Mouse (Mus musculus) urinary bladder, postnatal 10 days (tissue): ENCODE data around the gene Rab37.
A peak's percentile ranks its signal among the peaks of the same experiment; 100 is the strongest.

Source experiments
- DNase-seq: peaks from one replicate; pipeline ENCODE4 v3.0.0; 2022; ENCODE audit warnings: low spot score

Gene Rab37

GRCm38 (mm10) chr11:115164976-115165374 lies 73.7 kb downstream of the Rab37 start:
- DNase-seq, result no peak

GRCm38 (mm10) chr11:115166776-115167175 lies 75.5 kb downstream of the Rab37 start:
- DNase-seq, result no peak

DNA sequence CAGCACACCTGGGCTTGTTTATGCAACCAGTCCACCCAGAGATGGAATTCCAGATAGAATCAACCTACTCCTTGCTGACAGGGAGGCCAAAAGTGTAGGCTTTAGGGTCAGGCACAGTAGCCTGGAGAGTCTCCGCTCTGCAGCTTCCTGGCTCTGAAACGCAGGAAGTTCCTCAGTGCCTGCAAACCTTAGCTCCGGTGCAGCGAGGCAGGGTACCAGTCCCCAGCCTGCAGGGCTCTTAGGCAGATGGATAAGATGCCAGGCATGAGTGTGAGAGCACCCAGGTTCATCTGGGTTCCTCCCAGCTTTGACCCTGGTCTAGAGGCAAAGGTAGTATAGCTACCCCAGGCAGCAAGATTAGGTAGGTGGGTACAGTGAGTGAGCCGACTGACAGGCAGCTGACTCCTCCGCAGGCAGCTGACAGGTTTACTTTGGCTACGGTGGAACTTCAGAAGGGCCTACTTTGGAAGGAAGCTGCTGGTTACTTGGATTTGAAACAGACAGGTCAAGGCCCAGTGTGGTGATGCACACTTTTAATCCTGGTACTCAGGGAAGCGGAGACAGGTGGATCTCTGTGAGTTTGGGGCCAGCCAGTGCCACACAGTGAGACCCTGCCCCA lies 76.5 kb downstream of the Rab37 start:
- no peak for DNase-seq

DNA sequence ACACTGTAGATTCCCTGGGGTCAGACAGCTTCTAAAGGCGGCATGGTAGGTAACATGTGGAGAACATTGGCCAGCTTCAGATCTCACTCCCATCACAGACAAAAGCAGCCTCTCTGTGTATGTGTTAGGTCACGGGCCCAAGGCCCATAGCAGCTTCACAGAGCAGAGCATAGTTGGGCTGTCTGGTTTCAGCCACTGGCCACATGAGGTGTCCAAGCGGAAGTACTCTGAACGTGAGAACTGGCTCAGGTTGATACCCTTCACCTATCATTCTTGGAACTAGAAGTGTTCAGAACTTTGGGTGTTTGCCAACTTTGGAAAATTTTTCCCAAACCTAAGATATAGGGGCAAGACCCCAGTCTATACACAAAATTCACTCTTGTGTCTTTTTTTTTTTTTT lies 78.2 kb downstream of the Rab37 start:
- DNase-seq, result no peak

DNA sequence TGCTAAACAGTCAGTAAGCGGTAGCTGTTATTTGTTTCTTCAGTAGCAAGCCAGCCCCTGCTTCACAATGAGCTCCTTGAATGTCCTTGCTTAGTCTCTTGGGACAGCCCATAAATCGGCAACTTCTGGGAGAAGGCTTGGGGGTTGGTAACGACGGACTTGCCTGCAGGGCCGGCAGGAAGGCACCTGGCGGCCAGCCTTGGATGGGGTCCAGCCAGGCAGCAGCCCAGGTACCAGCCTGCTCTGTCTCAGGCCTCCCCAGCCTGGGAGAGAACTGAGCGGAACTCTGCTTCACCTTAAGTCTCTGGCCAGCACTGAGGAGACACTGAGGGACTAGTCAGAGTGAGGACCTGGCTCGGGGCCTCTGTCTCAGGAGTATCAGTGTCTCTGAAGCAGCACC lies 79.9 kb downstream of the Rab37 start:
- no peak for DNase-seq

DNA sequence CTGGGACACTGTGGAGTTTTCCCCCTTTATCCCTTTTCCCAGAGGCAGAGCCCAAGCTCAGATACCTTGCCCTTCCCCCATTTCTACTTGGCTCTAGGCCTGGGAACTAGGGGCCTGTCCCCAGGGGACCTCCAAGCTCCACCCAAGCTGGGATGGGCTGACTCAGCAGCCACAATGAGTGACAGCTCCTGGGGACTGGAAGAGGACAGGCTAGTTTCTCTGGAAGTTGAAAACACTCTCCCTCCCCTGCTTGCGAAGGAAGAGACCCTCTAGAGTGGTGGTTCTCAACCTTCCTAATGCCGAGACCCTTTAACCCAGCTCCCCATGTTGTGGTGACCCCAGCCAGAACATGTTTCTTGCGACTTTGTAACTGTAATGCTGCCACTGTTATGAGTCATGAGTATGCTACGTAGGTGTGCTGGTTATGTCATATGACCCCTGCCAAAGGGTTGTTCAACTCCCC lies 81.6 kb downstream of the Rab37 start:
- DNase-seq, result no peak

GRCm38 (mm10) chr11:115173549-115174339 lies 82.5 kb downstream of the Rab37 start:
- no peak for DNase-seq

GRCm38 (mm10) chr11:115176399-115177190 lies 85.4 kb downstream of the Rab37 start:
- no peak for DNase-seq

- no peak for DNase-seq
These were observed 86.4 kb downstream of the Rab37 start for GRCm38 (mm10) chr11:115177559-115178195.

- DNase-seq, result no peak
These were observed 87.5 kb downstream of the Rab37 start for GRCm38 (mm10) chr11:115178766-115179165.

GRCm38 (mm10) chr11:115179191-115179590 lies 88.0 kb downstream of the Rab37 start:
- DNase-seq, result no peak

DNA sequence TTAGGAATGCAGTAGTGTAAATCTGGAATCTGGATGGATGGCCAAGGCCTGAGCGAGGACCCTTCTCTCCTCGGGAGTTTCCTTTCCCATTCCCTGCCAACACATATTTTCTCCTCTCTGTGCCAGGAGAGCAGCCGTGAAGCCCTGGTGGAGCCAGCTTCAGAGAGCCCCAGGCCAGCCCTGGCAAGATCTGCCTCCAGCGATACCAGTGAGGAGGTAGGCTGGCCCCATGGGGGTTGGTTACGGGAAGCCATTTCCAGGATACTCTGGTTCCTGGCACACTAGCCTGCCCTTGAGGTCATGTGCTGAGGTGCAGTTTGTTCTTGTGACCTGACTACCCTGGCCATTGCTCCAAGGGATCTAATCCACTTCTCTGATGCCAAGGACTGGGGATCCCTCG lies 88.7 kb downstream of the Rab37 start:
- no peak for DNase-seq

DNA sequence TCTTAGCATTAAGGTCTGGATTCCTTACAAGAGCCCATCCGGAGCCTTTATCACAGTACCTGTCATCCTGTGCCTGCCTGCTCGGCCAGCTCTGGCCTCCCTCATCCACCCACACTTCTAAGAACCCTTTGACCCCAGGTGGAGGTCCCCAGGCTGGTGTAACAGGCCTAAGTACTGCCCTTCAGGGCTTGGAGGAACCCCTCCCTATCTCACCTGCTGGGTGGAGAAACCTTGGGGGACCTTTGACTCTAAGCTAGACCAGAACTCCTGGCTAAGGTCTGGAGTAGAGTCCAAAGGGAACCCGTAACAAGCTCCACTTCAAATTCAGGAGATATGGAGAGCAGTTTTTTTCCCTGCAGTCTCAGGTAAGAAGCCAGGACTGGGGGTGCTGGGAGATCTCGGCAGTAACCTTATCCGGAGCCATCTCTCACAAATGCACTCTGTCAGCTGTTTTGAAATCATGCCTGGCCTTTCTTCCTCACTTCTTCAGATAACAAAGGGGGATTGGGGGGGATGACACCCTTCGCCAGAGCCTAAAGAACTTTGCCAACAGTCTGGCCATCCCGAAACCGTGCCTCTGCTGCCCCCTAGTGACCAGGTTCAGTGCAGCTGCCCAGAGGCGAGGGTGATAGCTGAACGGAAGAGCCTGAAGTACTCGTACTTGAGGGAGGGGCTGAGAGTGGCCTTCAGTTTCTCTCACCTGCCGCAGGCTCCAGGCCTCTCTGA lies 90.8 kb downstream of the Rab37 start:
- peak; percentile 72 for DNase-seq

- DNase-seq, result no peak
These were observed 93.7 kb downstream of the Rab37 start for GRCm38 (mm10) chr11:115184973-115185372.

DNA sequence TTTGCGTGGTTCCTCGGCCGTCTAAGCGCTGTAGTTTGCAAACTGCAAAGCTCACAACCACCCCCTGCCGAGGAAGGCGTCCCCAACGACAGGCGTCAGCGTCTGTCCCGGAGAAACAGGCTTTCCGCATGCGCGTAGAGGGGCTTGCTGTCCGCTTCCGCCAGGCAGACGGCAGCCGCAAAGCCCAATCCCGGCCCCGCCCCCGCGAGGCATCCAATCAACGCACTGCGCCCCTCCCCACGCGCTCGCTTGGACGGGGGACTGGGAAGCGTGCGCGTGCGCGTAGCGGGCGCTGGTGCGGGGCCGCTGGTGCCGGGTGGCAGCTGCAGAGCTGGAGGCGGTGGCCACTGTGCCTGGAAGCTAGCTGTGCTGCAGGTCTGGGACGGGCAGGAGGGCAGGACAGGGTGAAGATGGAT lies 96.0 kb downstream of the Rab37 start, which contains the start of gene Tmem104:
Gene Tmem104 (plus strand): TSS at position 264 of the 416 bp plus-strand sequence.
- DNase-seq, result peak; percentile 98

DNA sequence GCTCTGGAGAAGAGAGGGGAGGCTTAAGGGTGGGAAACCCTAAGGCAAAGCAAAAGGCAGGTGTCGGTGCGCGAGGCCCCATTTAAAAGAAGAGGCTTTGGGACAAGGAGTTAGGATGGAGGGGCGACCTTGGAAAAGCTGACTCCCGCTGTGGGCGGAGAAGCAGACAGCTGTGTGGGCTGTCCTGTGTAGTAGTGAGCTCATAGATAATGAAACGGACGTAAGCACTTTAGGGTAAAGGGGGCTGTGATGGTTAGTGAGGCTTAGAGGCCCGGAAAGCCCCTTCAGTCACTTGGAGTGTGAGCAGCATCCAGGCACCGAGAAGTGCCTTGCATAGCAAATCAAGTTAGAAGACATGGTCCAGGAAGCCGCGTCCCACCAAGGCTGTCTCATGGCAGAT lies 96.5 kb downstream of the Rab37 start, which contains the start of gene Nat9:
Gene Nat9 (minus strand): TSS at position 167 of the 400 bp plus-strand sequence.
- DNase-seq, result no peak

DNA sequence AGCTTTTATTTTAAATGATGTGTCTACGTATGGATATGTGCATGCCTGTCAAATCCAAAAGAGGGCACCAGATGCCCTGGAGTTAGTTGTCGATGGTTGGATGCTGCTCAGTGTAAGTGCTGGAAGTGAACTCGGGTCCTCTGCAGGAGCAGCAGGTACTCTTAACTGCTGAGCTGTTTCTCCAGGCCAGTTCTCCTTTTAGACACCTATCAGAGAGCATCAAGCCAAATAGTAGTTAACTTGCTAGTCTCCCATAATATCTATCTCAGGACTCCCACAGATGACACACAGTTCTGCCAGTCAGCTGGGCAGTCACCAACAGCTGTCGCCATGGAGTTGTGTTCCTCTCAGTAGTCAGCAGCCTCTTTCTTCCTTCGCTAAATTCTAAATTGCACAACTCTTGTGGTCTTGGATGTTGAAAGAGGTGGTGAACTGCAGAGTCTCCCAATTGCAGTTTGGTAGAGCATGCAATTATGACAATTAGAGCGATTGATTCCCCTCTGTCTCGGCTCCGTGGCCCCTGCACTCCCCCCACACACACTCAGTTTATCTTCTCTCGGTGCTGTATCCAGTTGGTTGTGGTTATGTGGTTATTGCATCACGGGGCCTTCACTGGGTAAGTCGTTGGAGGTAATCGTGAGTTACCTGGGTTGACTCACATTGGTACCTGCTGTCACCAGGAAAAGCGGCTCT lies 97.5 kb downstream of the Rab37 start:
- DNase-seq, result no peak

DNA sequence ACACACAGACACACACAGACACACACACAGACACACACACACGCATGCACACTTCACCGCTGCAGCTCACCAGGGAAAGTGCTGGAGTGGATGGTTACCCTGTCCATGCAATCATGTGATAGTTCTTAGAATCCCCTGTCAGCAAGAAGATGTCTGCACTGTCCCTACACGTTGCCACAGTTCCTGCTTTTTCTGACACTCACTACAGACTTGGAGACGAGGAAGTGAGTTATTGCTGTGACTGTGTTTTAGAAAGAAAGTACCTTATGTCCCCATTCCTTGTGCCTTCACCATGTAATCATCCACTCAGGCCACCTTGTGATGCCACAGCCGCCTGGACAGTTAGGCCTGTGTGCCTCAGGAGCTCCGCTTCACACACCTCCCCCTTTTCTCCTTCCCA lies 98.1 kb downstream of the Rab37 start:
- DNase-seq, result no peak

GRCm38 (mm10) chr11:115192180-115192579 lies 100.9 kb downstream of the Rab37 start:
- no peak for DNase-seq

DNA sequence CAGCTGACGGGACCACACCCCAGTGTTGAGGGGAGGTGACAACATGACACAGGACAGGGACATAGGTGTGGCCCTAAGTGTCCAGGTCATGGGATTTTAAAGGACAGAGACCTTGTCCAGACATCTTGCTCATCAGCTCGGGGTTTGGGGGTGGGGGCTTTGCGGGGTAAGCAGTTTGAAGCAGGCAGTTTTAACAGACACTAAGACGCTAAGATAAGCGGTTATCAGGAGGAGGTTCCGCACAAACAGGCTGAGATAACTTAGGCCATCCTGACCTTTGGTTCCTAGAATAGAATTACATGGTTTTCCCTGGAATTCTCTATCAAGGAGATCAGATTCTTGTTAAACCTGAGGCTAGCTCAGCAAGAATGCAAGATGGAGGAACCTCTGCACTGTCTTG lies 103.5 kb downstream of the Rab37 start:
- no peak for DNase-seq

GRCm38 (mm10) chr11:115195933-115196332 lies 104.7 kb downstream of the Rab37 start:
- DNase-seq, result no peak
